Mouse (Mus musculus) liver, adult 2 months (tissue): ENCODE measurements around the gene Nup85.
"Not testable (repeated sequence)": the region's sequence is repeated elsewhere in the genome, so short reads cannot be mapped to it uniquely, and the experiment has no call there.

Source experiments
- CTCF ChIP-seq: fragments of 200-500 bp; IDR thresholded peaks from 2 replicates; pipeline ENCODE4 v1.5.1; 2011; ENCODE audit warnings: low read depth, low read length, control low read depth
- POLR2A ChIP-seq: fragments of 200-500 bp; IDR thresholded peaks from 2 replicates; pipeline ENCODE4 v1.6.1; 2011; ENCODE audit warnings: low read length, control low read depth; ENCODE audit not compliant: insufficient read depth; ENCODE audit errors: extremely low read depth

GRCm38 (mm10) chr11:115526446-115526845 is 37.8 kb upstream of the Nup85 start:
- not testable (repeated sequence) for TF ChIP-seq POLR2A, CTCF
